Mouse (Mus musculus) adrenal gland, adult (tissue): Measurements from ENCODE around the gene Cacna1a.

Experiments
- DNase-seq, 2 experiments: peaks; one replicate each; pipeline ENCODE4 v3.0.0; 2022 to 2023; ENCODE audit warnings: low spot score in 1 of 2; ENCODE audit not compliant: inconsistent age in 2 of 2

The Cacna1a gene

DNA sequence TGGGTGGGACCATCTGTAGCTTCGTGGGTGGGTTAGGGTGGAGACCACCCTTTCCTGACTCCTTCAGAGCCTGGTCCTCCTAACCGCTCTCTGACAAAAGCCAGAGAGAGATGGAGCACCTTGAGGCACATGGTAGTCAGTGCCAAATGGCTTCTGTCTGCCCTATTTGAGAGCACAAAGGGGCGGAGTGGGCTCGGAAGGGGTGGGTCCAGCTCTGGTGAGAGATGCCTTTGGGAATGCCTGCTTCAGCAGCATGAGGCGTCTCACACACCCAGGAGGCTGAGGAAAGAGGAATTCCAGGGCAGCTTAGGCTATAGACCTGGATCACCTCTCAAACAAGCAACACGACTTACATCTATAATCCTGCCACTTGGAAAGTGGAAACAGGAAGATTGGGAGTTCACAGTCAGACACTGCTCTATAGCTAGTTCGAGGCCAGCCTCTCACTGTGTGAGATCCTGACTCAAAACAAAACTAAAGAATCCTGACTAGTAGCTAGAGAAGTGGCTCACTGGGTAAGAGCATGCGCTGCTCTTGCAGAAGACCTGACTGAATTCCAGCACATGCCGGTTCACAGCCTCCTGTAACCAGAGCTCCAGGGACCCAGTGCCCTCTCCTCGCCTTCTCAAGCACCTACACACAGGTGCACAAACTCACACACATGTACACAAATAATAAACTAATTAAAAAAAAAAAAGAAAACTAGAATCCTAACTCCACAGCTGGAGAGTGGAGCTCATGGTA, 245.8 kb downstream of the Cacna1a start:
- DNase-seq: no peak

DNA sequence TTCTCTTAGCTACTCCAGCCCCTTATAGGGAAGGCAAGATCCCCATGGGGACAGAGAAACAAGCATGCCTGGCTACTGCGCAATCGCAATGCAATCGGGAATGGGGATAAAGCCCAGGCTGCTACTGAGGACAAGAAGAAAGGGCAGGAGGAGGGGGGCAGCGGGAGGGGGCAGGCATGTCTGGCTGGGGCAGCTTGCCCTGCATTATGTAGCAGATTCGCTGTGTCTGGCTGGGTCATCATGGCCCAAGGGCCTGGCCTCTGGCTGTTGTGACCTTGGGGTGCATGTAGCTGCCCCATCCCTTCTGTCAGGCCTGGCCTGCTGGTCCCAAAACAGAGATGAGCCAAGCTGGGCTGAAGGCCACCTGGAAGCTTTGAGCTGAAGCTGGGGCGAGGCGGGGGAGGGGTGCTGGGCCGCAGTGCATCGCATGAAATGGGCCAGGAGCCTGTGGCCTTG, 246.6 kb downstream of the Cacna1a start:
- DNase-seq: peak; percentile 73 to 92

DNA sequence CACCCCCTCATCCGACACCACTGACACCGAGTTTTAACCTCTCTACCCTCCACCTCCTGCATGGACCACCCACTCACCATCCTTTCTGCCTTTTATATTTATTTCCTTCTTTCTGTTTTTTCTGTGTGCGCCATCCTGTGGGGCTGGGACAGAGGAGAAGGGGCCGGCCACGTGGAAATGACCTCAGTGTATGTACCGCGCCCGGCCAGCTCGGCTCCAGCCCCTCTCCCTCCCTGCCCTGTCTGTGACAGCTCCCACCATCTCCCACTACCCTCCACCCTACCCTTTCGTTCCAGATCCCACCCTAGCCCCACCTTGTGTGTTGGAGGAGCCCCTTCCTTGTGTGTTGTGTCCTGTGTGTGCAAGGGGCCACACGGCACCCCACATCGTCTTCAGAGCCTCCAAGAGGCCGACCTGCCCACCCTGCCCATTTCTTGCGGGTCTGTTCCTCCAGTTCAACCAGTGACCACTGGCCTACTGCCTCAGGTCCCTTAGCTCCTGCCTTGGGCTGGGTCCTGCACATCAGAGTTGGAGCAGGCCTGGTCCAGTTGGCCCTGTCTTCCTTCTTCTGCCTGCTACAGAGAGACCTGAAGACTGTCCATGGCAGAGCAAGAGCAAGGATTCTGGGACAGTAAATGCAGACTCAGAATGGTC, 247.3 kb downstream of the Cacna1a start:
- peak in 1 of 2 experiments; percentile 49 for DNase-seq

DNA sequence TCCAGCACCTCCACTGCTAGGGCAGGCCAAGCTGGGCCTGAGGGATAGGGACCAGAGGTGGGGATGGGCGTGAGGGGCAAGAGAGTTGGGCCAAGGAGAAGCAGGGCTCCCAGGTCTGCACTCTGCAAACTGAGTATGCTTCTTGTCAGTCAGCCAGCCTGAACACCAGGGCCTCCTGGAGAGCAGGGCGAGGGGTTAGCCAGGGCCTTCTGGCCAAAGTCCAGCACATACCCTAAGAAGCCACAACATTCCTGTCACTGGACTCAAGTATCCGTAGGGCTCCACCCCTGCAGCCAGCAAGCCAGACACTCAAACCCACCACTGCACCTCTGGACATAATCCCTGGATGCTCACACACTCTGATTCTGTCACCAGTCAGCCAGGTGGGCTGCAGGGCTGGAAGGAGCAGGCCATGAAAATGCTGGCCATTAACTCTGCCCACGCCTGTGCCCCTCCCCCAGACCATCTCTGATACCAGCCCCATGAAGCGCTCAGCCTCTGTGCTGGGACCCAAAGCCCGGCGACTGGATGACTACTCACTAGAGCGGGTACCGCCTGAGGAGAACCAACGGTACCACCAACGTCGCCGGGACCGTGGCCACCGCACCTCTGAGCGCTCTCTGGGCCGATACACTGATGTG, 247.9 kb downstream of the Cacna1a start:
- peak; percentile 18 to 47 for DNase-seq

DNA sequence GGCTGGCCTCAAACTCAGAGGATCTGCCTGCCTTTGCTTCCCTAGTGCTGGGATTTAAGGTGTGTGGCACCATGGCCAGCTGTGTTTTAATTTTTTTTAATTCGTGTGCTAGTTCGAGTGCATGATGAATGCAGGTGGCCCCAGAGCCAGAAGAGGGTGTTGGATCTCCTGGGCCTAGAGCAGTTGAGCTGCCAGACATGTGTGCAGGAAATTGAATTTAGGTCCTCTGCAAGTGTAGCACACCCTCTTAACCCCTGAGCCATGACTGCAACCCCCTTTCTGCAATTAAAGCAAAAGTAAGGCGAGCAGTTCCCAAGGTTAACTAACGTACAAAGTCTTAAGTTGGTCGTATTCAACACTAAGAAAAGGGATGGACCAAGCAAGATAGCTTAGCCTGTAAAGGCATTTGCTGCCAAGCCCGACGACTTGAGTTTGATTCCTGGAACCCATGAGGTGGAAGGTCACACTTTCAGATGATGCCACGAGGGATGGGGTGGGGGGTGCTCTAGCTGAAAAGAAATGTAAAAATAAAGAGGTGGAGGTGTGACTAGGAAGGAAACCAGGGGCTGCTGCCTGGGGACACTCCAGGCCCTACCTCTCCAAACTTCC, 249.8 kb downstream of the Cacna1a start:
- DNase-seq: peak; percentile 20 to 53

DNA sequence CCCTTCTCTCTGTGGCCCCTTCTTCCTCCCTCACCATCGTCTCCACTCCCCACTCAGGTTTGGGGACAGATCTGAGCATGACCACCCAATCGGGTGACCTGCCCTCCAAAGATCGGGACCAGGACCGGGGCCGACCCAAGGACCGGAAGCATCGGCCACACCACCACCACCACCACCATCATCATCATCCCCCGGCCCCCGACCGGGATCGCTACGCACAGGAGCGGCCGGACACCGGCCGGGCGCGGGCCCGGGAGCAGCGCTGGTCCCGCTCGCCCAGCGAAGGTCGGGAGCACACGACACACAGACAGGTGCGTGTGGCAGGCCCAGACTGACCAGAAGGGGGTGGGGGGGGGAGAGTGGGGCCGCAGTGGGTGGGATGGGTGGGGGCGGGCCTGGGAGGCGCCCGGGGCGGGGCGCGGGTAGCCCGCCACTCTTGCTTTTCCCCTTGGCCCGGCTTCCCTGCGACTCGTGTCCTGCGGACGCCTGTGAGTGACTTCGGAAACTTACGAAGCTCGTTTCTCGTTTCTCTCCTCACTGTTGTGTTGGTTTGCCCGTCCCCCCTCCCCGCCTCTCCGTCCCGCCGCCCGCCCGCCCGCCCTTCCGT, 250.4 kb downstream of the Cacna1a start:
- DNase-seq: peak; percentile 56 to 76

DNA sequence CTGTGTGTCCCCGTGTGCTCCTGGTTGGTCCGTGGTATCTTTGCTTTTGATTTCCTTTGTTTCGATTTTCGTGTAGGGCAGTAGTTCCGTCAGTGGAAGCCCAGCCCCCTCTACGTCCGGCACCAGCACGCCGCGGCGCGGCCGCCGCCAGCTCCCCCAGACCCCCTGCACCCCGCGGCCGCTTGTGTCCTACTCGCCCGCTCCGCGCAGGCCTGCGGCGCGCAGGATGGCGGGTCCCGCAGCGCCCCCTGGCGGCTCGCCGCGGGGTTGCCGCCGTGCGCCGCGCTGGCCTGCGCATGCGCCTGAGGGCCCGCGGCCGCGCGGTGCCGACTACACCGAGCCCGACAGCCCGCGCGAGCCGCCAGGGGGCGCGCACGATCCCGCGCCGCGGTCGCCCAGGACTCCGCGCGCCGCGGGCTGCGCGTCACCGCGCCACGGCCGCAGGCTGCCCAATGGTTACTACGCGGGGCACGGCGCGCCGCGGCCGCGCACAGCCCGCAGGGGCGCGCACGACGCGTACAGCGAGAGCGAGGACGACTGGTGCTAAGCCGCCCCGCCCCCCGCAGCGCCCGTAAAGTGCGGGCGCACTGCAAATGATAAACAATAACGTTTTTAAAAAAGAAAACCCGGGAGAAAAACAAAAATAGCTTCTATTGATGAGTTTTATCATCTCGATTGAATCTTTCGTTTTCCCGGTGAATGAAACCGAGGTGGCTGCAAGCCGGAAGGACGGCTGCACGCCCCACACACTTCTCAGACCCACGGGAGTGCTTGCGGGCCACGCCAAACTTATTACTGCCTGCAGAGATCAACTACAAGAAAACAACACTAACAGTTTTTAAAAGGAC, 251.1 kb downstream of the Cacna1a start:
- peak; percentile 97 for DNase-seq

DNA sequence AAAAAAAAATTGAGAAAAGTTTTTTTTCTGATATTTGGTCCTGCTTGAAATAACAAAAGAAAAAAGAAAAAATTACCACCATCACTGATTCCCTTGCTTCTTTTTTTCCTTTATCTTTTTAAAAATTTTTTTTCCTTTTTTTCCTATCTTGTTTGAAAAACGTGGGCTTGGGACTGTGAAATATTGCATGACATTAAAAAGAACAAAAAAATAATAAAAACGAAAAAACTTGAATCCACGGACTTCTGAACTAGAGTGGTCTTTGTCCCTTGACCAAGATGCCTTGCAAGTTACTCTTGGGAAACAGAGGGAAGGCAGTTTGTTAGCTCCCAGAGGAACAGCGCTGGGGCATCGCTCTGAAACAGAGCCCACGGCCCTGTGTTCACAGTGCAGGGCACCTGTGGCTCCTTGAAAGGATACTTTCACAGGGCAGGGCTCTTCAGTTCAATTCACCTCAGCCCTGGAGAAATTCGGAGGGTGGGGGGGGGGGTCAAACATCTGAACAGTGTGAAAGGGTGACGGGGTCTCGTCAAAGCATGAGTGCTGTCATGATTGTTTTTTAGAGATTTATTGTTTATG, 251.9 kb downstream of the Cacna1a start:
- DNase-seq: peak in 1 of 2 experiments; percentile 38

DNA sequence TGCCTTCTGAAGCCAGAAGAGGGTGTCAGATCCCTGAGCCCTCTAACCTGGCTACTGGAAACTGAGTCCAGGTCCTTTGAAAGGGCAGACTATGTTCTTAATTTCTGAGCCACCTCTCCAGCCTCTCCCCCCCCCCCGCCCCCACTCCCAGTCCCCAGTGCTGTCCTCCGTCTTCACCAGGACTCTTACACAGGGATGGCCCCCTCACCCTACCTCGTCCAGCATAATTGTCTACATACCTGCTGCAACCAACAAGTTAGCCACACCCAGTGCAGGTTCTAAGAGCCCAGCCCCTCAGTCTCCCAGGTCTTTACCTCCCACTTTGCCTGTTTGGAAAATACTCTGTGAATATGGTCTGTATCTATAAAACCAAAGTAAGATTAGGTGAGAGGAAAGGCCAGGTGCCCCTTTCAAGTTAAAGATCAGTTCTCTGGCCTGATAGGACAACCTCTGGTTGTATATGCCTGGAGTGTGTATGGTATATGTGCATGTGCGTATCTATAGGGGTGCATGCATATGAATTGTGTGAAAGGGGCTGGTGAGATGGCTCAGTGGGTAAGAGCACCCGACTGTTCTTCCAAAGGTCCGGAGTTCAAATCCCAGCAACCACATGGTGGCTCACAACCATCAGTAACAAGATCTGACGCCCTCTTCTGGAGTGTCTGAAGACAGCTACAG, 252.5 kb downstream of the Cacna1a start:
- DNase-seq: peak in 1 of 2 experiments; percentile 29

DNA sequence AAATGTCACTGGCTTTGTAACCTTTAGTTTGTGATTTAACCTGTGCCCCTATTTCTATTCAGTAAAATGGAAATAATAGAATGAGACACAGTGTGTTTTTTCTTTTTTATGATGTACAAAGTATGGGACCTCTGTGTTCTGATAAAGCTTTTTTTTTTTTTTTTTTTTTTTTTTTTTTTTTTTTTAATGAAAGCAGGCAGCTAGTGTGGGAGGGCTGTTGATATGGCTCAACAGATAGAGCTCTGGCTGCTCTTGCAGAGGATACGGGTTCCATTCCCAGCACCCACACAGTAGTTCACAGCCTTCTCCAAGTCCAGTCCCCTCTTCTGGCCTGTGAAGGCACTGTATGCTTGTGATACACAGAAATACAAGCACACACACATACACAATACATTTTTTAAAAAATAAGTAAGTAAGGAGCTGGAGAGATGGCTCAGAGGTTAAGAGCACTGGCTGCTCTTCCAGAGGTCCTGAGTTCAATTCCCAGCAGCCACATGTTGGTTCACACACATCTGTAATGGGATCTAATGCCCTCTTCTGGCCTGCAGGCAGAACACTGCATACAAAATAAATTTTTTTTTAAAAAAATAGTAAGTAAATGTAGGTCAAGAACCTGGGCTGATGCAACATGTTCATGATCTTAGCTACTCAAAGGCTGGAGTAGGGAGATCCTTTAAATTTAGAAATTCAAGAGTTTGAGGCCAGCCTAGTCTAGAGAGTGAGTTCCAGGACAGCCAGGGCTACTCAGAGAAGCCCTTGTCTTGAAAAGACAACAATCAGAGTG, 253.5 kb downstream of the Cacna1a start:
- DNase-seq: peak in 1 of 2 experiments; percentile 39

DNA sequence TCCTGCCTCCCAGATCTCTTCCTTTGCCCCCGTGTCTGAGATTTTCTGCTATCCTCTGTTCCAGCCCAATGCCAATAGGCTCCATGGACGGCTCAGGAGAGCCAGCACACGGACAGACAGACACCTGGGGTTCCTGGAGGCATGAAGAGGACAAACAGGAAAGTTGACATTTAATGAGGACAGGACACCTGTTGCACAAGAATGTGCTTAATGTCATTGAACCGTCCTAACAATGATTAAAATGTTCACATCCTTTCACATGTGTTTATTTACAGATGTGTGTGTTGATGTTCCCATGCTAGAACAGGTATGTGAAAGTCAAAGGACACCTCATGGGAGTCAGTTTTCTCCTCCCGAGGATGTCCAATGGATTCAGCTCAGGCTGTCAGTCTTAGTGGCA, 254.8 kb downstream of the Cacna1a start:
- peak in 1 of 2 experiments; percentile 24 for DNase-seq

DNA sequence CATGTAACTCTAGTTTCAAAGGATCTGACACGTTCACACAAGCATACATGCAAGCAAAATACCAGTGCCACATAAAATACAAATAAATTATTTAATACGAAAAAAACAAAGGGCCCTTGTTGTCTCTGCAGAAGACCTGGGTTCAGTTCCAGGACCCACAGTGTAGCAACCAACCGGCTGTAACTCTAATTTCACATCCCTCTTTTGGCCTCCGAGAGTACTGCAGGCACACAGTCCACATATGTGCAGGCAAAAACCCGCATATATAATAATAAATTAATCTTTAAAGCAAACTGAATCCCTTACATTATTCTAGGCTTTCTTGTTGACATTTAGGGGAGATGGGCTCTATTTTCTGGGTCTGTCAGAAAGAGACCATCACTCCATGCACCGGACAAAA, 258.6 kb downstream of the Cacna1a start:
- peak in 1 of 2 experiments; percentile 19 for DNase-seq

DNA sequence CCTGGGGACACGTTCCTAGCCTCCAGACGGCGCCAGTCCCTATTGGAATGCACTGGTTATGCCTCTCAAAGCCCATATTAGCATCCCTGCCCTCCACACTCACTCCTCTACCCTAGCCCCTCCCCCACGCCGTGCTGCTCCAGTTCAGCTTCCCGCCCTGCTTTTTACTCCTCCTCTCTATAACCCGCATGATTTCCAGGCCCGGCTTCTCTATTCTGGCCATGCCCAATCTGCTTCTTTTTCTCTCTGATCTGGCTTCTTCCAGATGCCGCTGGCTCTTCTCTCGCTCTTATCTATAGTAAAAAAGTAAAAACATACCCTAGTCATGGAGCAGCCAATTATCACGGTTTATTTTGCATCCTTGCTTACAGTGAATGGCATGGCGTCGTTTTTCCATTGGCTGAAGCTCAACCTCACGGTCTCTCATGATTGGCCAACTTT, 259.2 kb downstream of the Cacna1a start:
- no peak for DNase-seq

DNA sequence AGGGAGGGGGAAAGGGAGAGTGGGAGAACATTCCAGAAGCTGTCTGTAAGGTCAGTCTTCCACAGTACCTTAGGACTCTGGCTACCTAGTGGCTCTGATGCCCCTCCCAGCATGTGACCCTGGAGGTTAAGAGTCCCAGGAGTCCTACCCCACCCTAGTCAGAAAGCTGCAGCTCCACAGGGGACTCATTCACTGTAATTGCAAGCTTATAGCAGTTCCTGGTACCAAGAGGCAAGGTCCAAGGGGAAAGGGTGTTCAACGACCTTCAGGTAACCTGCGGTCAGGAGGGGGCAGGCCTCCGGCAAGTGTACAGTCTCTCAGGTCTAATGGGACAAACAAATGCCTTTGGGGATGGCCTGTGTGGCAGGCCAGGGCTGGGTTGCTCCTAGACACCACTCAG, 262.0 kb downstream of the Cacna1a start:
- no peak for DNase-seq

DNA sequence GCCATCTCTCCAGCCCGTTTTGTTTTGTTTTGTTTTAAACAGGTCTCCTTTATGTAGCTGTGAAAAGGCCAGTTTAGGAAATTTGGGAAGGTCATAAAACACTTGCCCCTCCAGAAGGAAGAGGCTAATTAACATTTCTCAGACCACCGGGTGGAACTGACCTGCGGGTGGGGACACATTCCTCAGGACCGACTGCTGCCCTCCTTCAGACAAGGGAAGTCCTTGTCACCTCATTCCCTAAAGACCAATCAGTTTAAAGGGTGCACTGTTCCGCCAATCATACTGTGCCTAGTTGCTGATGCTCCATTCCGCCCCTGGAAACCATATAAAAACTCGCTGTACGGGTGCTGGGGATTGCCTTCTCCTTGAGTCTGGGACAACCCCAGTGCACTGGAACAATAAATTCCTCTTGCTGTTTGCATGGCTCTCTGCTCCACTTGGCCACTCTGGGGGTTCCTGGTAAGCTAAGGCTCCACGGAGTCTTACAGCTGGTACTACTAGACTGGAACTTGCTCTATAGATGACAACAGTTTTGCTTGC, 264.9 kb downstream of the Cacna1a start:
- DNase-seq: no peak

DNA sequence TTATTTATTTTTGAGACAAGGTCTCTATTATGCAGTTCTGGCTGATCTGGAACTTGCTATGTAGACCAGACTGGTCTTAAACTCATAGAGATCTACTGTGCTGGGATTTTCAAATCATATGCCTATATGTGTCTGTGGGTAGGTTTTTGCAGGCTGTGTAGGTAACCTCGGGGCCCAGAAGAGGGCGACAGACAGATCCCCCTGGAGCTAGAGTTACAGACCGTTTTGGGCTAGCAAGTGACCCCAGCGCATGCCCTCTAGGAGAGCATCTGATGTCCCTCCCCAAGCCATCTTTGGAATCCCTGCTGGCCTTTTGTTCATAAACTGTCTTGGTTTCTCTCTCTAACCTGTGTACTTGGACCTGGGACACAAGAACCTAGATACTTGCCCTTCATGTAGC, 266.4 kb downstream of the Cacna1a start:
- no peak for DNase-seq

DNA sequence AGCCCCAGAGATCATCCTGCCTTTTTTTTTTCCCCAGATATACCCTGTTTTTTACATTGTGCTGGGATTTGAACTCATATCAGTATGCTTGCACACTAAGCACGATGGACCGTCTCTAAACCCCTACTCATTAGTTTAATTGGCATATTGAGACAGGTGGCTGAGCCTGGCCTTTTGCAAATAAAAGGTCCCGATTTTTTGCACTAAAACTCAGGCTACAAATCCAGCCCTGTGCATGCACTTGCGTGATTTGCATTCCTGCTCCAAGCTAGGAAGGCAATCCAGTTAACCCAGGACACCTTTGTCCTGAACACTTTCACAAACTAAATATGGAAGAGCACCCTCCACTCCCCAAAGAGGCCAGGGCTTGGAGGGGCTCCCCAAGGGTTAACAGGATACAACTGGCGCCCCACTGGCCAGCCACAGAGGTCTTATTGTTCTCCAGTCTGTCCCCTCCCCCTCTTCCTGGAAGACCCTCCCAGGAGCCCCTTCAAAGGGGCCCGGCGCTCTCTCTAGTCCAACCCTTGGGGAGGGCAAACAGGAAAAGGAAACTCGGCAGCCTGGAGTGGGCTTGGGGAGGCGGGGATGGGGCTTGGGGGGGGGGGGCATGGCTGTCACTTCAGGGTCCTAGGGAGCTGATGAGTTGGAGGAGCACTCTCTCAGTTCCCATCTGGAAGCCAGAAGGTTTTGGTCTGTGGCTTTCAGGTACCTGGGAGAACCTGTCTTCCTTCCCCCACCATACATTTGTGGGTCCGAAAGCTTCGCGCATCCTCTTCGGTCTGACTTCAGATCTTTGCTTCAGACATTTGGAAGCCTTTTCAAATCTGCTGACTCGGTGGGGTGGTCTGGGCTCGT, 267.3 kb downstream of the Cacna1a start:
- no peak for DNase-seq
